Mouse (Mus musculus): ENCODE measurements around the gene Zdhhc16. TPM values are rescaled to one million over a fixed set of nuclear protein-coding genes. Genes with fewer than 3 reads are reported as not detected.

Zdhhc16 gene
- polyA plus RNA-seq, 1 experiment from 2014 or later, result 59.0 TPM

GRCm38 (mm10) chr19:41992971-41993370, 59.7 kb downstream of the Zdhhc16 start:
- Histone ChIP-seq H3K9me3 (ENCODE audit: control insufficient read depth, low read length) (no peaks in the 10 kb centered on the region), H3K27me3 (ENCODE audit: control insufficient read depth, insufficient read depth, low read length) (no peaks in the 10 kb centered on the region), H3K36me3 (ENCODE audit: control insufficient read depth, insufficient read depth, low read length) (no peaks in the 10 kb centered on the region), H3K27ac (ENCODE audit: low read depth, low read length) (no peak overlapping the region), H3K4me3 (ENCODE audit: low read depth, low read length) (no peak overlapping the region), H3K4me2 (replicated peaks; ENCODE audit: low read depth, low read length) (no peak overlapping the region), H3K4me1 (replicated peaks; ENCODE audit: control insufficient read depth, insufficient read depth, low read length) (no peaks in the 10 kb centered on the region), H3K9ac (ENCODE audit: low read depth, low read length) (no peak overlapping the region)
- DNase-seq (ENCODE audit: low spot score) (no peak), ATAC-seq (ENCODE audit: low FRiP score) (no peak)
- whole genome bisulfite sequencing, result 93% methylated on average over 2 of the region's 2 CpGs

- no peaks in the 10 kb centered on the region for H3K36me3 ChIP-seq (ENCODE audit: control insufficient read depth, insufficient read depth, low read length)
- H3K27ac ChIP-seq (ENCODE audit: low read depth, low read length), result no peak overlapping the region
- no peak overlapping the region for H3K4me3 ChIP-seq (ENCODE audit: low read depth, low read length)
- H3K4me1 ChIP-seq (replicated peaks; ENCODE audit: control insufficient read depth, insufficient read depth, low read length), result no peaks in the 10 kb centered on the region
- H3K9me3 ChIP-seq (ENCODE audit: control insufficient read depth, low read length), result no peaks in the 10 kb centered on the region
- no peak overlapping the region for H3K4me2 ChIP-seq (replicated peaks; ENCODE audit: low read depth, low read length)
- 88% methylated on average over 6 of the region's 6 CpGs for WGBS
- no peak overlapping the region for H3K9ac ChIP-seq (ENCODE audit: low read depth, low read length)
- no peaks in the 10 kb centered on the region for H3K27me3 ChIP-seq (ENCODE audit: control insufficient read depth, insufficient read depth, low read length)
- DNase-seq (ENCODE audit: low spot score) (no peak), ATAC-seq (ENCODE audit: low FRiP score) (no peak)
These were observed 60.2 kb downstream of the Zdhhc16 start for GRCm38 (mm10) chr19:41993484-41993883.

Other genes with a start within 250 kb of the Zdhhc16 start
- 13.8 and 22.8 TPM in 2 replicates for gene Slit1, start 189.8 kb upstream of the Zdhhc16 start, polyA plus RNA-seq (2014; fragmentation: Nextera tagmentation; extraction: Ambion mirVana)
- 31.5 and 33.3 TPM in 2 replicates for gene Arhgap19, start 131.4 kb upstream of the Zdhhc16 start, polyA plus RNA-seq (2014; fragmentation: Nextera tagmentation; extraction: Ambion mirVana)
- gene Frat1, start 103.5 kb upstream of the Zdhhc16 start, polyA plus RNA-seq (2014; fragmentation: Nextera tagmentation; extraction: Ambion mirVana), result 11.2 and 14.4 TPM in 2 replicates
- gene Frat2, start 85.3 kb upstream of the Zdhhc16 start, polyA plus RNA-seq (2014; fragmentation: Nextera tagmentation; extraction: Ambion mirVana), result 5.0 and 6.8 TPM in 2 replicates
- gene Rrp12, start 37.3 kb upstream of the Zdhhc16 start, polyA plus RNA-seq (2014; fragmentation: Nextera tagmentation; extraction: Ambion mirVana), result 11.5 and 13.8 TPM in 2 replicates
- 767 and 789 TPM in 2 replicates for gene Pgam1, start 21.6 kb upstream of the Zdhhc16 start, polyA plus RNA-seq (2014; fragmentation: Nextera tagmentation; extraction: Ambion mirVana)
- 77.2 and 83.2 TPM in 2 replicates for gene Exosc1, start 57 bp upstream of the Zdhhc16 start, polyA plus RNA-seq (2014; fragmentation: Nextera tagmentation; extraction: Ambion mirVana)
- gene Mms19, start 47.7 kb downstream of the Zdhhc16 start, polyA plus RNA-seq (2014; fragmentation: Nextera tagmentation; extraction: Ambion mirVana), result 32.5 and 32.6 TPM in 2 replicates
- gene Ubtd1, start 48.3 kb downstream of the Zdhhc16 start, polyA plus RNA-seq (2014; fragmentation: Nextera tagmentation; extraction: Ambion mirVana), result 6.5 and 7.7 TPM in 2 replicates
- gene Ankrd2, start 102.5 kb downstream of the Zdhhc16 start, polyA plus RNA-seq (2014; fragmentation: Nextera tagmentation; extraction: Ambion mirVana), result not detected in 2 replicates
- 0.67 and 1.1 TPM in 2 replicates for gene Hoga1, start 112.1 kb downstream of the Zdhhc16 start, polyA plus RNA-seq (2014; fragmentation: Nextera tagmentation; extraction: Ambion mirVana)
- gene 4933411K16Rik, start 118.8 kb downstream of the Zdhhc16 start, polyA plus RNA-seq (2014; fragmentation: Nextera tagmentation; extraction: Ambion mirVana), result 0.11 TPM in 1 of 2 replicates, not detected in the other
- 75.1 and 76.1 TPM in 2 replicates for gene Morn4, start 152.9 kb downstream of the Zdhhc16 start, polyA plus RNA-seq (2014; fragmentation: Nextera tagmentation; extraction: Ambion mirVana)
- gene Pi4k2a, start 157.0 kb downstream of the Zdhhc16 start, polyA plus RNA-seq (2014; fragmentation: Nextera tagmentation; extraction: Ambion mirVana), result 20.9 and 23.6 TPM in 2 replicates
- gene Avpi1, start 195.6 kb downstream of the Zdhhc16 start, polyA plus RNA-seq (2014; fragmentation: Nextera tagmentation; extraction: Ambion mirVana), result 11.0 and 14.1 TPM in 2 replicates
- 6.4 and 6.9 TPM in 2 replicates for gene Marveld1, start 213.9 kb downstream of the Zdhhc16 start, polyA plus RNA-seq (2014; fragmentation: Nextera tagmentation; extraction: Ambion mirVana)
- gene Zfyve27, start 230.5 kb downstream of the Zdhhc16 start, polyA plus RNA-seq (2014; fragmentation: Nextera tagmentation; extraction: Ambion mirVana), result 17.8 and 18.4 TPM in 2 replicates